Mouse (Mus musculus) liver, adult 2 months (tissue): ENCODE data around the gene Pltp.

ENCODE experiments used
- CTCF ChIP-seq: fragments of 200-500 bp; IDR thresholded peaks from 2 replicates; pipeline ENCODE4 v1.5.1; 2011; ENCODE audit warnings: low read depth, low read length, control low read depth
- POLR2A ChIP-seq: fragments of 200-500 bp; IDR thresholded peaks from 2 replicates; pipeline ENCODE4 v1.6.1; 2011; ENCODE audit warnings: low read length, control low read depth; ENCODE audit not compliant: insufficient read depth; ENCODE audit errors: extremely low read depth

- no peak for TF ChIP-seq POLR2A
- TF ChIP-seq CTCF: no peak
Observed at GRCm38 (mm10) chr2:164803921-164804313, 53.6 kb downstream of the Pltp start.
